Mouse (Mus musculus) frontal cortex, postnatal 36 days (tissue): ENCODE results near the gene Gm20388.

Source experiments
- DNase-seq, 2 experiments: peaks; one replicate each; pipeline ENCODE4 v3.0.0; 2022; ENCODE audit warnings: low spot score in 2 of 2

Gm20388 gene

DNA sequence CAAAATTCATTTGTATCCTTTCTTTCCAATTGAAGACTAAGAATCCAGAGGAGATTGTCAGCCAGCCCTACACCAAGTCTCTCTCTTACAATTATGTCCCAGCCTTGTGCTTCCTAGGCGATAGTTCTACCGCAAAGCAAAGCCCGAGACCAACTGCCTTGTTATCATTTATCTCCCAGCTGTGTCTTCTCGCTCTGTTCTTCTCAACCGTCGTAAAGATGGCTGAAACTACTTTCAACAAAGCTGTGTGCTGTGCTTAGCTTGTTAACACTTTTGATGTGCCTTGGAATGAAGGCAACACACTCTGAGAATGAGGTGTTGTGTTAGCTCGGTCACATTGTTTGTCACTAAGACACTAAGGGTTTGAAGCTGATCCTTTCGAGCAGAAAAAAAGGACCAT lies 3421.2 kb downstream of the Gm20388 start:
- no peak for DNase-seq

- DNase-seq = peak; percentile 46 to 52
Measured at GRCm38 (mm10) chr8:123332262-123333090, 3421.8 kb downstream of the Gm20388 start, which contains the start of gene Spire2. Gene Spire2 (plus strand): TSS chr8:123332713.

DNA sequence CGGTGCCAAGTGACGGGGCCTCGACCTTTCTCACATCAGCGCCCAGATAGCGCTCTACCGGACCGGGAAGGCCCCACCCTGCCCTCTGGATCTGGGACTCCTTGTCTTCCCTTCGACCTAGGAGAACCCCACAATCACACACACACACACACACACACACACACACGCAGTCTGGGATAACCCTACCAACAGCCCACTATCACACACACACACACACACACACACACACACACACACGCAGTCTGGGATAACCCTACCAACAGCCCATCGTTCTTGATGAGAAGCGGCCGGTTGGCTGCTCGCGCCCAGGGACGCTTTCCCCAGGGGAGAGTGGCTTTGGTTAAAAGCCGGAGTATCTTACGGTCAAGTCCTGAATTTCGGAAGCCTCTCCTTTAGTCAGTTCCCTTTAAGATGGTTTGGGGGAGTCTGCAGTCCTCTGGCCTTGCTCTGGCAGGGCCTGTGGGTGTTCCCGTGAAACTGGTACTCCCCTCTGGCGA lies 3422.5 kb downstream of the Gm20388 start:
- no peak for DNase-seq

DNA sequence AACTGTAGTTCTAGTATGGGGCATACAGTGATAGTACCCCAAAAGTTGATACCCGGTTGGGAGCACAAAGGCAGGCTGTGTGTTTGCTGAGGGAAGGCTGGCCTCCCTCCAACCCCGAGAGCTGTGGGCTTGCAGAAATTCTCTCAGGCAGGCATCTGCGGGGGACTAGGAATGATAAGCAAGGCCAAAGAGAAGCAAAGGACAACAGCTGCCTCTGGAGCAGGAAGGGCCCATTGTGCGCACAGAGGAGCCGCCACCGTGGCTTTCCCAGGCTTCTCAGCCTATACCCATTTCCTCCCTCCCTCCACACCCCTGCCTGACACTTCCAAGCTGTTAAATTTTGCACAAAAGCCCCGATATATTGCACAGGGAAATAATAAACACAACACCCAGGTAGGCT lies 3423.2 kb downstream of the Gm20388 start:
- DNase-seq = peak; percentile 23 to 28

DNA sequence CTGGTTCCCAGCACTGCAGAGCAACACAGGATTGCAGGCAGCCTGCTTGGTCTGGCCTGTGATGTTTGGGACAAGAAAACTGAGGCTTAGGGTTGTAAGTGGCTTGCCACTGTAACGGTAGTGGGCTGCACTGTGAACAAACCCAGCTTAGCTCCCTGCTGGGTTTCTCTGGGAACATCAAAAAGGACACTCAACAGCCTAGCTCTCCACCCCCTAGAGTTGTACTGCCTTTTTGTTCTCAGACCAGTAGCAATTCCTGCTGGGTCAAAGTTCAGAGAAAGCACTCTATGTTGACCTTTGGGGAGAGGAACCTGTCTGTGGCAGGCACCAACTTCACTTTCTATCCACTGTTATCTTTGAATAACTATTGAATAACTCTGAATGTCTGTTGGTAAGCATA lies 3423.8 kb downstream of the Gm20388 start:
- no peak for DNase-seq

DNA sequence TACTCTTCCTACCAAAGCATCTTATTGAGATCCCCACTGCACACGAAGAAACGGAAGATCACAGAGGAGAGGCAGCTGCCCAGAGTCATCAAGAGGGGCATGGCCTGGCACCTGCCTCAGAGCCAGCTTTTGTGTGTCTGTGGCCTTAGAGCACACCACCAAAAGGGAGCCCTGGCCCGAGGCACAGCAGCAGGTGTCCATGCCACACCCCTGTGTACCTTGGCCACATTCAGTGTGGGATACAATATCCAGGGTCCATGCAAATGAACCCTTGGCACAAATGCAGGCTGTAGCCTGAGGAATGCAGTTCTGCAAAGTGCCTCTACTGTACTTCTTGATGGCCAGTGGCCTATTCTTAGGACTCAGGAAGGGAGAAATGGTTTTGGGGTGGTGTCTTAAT lies 3426.8 kb downstream of the Gm20388 start:
- DNase-seq = no peak

DNA sequence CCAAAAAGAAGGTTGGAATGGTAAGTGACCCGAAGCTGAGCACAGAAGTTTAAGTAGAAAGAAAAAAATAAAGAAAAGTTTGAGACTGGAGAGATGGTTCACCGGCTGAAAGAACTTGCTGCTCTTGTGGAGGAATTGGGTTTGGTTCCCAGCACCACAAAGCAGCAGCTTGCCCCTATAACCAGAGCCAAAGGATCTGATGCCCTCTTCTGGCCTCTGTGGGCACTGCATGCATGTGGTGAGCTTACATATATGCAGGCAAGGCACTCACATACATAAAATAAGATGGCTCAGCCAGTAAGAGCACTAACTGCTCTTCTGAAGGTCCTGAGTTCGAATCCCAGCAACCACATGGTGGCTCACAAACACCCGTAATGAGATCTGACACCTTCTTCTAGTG lies 3429.4 kb downstream of the Gm20388 start:
- DNase-seq = no peak

- DNase-seq = no peak
Measured at GRCm38 (mm10) chr8:123341040-123342015, 3430.7 kb downstream of the Gm20388 start.

DNA sequence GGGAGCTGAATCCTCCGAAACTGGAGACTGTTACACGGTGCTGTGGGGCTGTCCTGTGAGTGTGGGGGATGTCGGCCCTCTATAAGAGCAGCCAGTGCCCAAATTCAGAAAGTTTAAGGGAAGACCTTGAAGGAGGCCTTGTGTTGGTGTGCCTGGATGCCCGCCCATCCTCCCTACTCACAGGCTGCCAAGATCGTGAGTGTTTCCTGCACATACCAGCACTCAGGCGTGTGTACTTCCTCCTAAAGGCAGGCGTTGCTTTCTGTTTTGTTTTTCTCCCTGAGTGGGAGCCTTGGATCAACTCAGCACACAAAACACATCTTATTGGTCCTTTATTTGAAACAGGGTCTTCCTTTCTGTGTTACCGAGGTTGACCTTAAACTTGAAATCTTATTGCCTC lies 3431.6 kb downstream of the Gm20388 start:
- no peak for DNase-seq

GRCm38 (mm10) chr8:123342911-123343310 lies 3432.3 kb downstream of the Gm20388 start:
- DNase-seq = no peak

GRCm38 (mm10) chr8:123343422-123343821 lies 3432.8 kb downstream of the Gm20388 start:
- DNase-seq = no peak

- DNase-seq = no peak
Measured at GRCm38 (mm10) chr8:123345135-123345534, 3434.5 kb downstream of the Gm20388 start.

DNA sequence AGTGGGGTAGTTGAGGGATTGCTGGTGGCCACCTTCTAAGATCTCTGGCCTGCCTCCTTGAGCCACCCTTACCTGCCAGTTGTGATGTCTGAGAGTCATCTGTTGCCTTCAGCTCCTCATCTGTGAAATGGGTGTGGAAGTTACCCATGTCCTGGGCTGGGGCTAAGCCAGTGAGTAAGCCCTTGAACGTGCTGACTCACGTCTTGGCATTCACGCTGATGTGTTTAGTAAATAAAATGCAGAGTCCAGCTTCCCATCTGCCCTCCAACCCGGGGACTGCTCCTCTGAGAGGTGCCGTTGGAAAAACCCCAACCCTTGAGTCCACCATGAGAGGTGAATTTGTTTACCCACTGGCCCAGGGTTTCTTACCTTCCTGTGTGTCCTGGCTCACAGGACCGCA lies 3435.2 kb downstream of the Gm20388 start:
- DNase-seq = no peak

GRCm38 (mm10) chr8:123347293-123347692 lies 3436.7 kb downstream of the Gm20388 start:
- no peak for DNase-seq

GRCm38 (mm10) chr8:123348237-123348843 lies 3437.7 kb downstream of the Gm20388 start:
- peak in 1 of 2 experiments; percentile 31 for DNase-seq

GRCm38 (mm10) chr8:123349073-123349472 lies 3438.4 kb downstream of the Gm20388 start:
- no peak for DNase-seq

DNA sequence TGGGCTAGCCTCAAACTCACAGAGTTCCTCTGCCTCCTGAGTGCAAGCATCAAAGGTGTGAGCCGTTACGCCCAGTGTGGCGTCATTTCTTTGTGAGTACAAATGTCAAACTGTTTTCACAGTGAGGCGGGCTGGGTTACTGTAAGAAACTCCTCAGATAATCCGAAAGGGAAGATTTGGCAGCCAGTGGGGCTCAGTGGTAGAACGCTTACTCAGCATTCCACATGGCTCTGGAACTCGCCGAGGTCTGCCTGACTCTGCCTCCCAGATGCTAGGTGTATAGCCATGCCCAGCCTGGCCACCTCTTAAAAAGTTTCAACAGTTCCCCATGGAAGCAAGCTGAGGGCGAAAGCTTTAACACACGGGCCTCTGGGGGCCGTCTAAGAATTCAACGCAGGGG lies 3441.5 kb downstream of the Gm20388 start:
- DNase-seq = no peak

- peak in 1 of 2 experiments; percentile 49 for DNase-seq
Measured at GRCm38 (mm10) chr8:123352786-123353185, 3442.1 kb downstream of the Gm20388 start.

- DNase-seq = no peak
Measured at GRCm38 (mm10) chr8:123353216-123353615, 3442.6 kb downstream of the Gm20388 start.

DNA sequence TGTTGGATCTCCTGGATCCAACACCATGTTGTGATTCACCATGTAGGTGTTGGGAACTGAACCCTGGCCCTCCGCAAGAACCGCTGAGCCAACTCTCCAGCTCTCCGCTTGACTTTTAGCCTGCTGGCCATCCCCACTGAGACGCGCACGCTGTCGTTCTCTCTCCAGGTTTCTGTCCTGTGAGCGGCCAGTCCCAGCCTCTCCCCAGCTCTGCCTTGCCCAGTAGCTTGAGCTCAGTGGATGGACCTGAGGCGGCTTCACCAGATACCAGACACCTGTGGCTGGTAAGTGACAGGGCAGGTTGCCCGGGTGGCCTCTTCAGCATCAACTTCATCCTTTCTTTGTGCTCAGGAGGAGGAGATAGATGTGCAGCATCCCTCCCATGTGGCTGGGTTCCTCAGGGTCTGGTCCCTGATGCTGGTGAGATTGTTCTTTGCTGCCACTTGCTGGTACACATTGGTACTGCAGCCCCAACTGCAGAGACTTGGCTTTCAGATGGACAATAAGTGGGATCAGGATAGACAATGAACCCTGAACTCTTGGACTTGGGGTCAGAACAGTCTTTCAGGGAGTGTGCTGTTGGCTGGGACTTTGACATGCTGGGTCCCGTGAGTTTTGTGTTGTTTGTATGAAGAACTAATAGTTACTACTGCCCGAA lies 3450.6 kb downstream of the Gm20388 start:
- DNase-seq = peak; percentile 83 to 90
